Mouse (Mus musculus) cerebellum, postnatal 14 days (tissue): ENCODE measurements at regions not wholly inside any gene's neighbourhood (a gene's known extent, or its start where the extent isn't known, plus 50 kb on each side); places are given as distances from the start of the nearest gene placed in this dataset.

Experiments
- DNase-seq, 2 experiments: peaks; one replicate each; pipeline ENCODE4 v3.0.0; 2021; ENCODE audit warnings: mixed read lengths in 2 of 2

DNA sequence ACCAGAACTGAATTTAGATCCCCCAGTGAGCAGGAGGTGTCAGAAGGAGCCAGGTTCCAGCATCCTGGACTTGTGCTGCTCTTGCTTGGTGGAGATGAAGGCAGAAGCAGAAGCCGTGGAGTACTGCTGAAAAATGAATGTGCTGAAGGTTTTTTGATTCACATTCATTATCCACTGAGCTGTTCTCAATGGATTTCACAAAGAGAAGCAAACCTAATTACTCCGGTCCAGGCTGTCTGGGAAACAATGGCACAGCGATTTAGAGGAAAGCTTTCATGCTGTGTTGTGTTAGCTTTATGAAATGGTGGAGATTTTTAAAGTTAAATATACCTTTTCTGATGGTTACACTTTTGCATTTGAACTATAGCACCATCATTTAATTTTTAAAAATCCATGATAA lies 535.3 kb upstream of the Adgrl3 start:
- DNase-seq = peak in 1 of 2 experiments; percentile 1

GRCm38 (mm10) chr5:80488332-80488731 lies 531.6 kb upstream of the Adgrl3 start:
- no peak for DNase-seq

- DNase-seq = peak; percentile 83 to 88
Observed at GRCm38 (mm10) chr5:80508672-80509071, 511.3 kb upstream of the Adgrl3 start.

DNA sequence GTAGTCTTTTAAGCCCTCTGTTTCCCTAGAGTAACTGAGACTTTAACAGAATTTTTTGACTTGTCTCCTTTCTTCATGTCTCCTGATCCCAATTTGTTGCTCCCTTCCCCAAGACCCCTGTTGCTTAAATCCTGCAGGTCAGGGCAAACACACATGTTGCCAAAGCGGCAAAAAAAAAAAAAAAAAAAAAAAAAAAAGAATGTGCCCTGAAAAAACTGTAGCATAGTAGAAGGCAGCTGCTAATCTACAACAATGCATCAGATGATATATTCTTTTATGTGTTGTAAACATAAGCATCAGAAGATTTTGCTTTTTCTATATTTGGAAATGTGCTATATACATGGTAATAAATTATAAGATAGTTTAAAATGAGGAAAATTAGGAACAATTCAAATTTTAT lies 479.9 kb upstream of the Adgrl3 start:
- no peak for DNase-seq

DNA sequence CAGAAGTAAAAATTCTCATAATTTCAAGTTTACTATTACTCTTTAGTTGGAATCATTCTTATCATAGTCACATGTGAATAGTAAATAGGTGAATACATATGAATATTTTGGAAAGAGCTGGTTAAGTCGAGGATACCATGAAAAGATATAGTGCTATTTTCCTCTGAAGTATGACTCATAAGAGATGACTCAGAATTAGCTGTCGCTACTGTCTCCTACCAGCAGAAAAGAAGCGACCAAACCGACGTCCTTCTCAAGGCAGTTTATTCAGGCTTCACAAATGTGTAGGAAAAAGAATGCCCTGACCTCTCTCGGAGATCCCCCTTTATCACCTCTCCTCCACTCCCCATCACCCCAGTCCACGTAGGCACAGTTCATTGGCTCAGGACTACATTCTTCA lies 468.3 kb upstream of the Adgrl3 start:
- DNase-seq = no peak

DNA sequence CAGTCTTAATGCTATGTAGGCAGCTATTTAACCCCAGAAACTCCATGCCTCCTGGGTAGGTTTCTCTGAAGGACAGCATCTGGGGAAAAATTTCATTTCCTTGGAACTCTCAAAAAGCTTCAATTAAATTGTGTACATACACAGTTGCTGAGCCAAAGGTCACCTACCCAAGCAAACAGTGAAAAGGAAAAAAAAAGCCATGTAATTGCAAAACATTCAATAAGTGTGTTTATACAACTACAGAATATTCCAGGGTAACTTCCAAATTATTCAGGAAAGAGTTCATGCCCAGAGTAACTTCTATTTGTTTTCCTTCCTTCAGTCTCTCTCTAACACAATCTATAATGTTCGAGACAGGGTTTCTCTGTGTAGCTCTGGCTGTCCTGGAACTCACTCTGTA lies 441.2 kb upstream of the Adgrl3 start:
- no peak for DNase-seq

DNA sequence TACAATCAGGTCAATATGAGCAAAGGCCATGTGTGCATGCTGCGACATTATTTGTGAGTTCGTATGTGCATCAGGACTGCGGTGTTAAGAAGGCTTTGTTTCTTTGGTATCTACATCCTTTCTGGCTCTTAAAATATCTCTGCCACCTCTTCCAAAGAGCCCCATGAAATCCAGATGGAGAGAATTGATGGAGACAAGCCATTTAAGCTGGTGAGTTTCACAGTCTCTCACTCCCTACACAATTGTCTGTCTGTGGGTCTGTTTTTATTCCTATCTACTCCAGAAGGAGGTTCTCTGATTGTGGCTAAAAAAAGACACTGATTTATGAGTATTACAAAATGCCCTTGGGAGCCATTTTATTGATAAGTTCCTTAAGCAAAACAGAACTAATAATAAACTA lies 408.4 kb upstream of the Adgrl3 start:
- DNase-seq = no peak

GRCm38 (mm10) chr5:80627225-80627624 lies 392.7 kb upstream of the Adgrl3 start:
- peak; percentile 5 to 6 for DNase-seq

DNA sequence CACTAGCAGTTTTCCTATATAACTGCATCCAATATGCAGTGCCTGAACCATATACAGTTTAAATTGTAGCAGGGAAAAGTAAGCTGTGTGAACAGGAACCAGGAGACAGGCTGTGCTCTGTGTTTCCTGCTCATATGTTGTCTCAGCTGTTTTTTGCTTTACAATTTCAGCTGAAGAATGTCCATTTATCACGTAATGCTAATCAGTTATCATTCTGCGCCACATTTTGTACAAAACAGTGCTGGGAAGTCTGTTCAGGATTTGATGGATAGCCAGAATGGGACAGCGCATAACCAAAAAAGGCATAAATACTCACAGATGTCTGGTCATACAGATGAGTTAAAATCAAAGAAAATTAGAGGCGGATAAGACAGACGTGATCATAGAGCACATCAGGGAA lies 360.9 kb upstream of the Adgrl3 start:
- DNase-seq = no peak

GRCm38 (mm10) chr5:80659530-80659929 lies 360.4 kb upstream of the Adgrl3 start:
- no peak for DNase-seq

GRCm38 (mm10) chr5:80670258-80670947 lies 349.5 kb upstream of the Adgrl3 start:
- no peak for DNase-seq

GRCm38 (mm10) chr5:80683431-80683830 lies 336.5 kb upstream of the Adgrl3 start:
- DNase-seq = no peak

DNA sequence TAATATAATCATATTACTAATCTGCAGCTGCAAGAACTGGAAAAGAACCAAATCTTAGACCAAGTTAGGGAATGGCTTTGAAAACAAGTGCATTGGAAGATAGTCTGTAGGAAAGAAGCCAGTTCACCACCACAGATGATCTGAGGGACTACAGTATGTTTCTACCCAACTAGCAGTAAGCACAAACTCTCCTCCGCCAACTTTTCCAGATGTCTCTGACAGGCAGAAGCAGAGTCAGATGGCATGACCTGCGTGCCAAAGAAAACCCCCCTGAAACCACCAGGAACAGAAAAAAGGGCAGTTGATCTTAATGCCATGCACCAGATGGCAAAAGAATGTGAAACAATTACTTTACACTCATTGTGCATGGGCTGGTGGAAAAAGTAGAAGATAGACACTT lies 319.1 kb upstream of the Adgrl3 start:
- peak; percentile 3 to 4 for DNase-seq

GRCm38 (mm10) chr5:80704732-80705131 lies 315.2 kb upstream of the Adgrl3 start:
- no peak for DNase-seq

GRCm38 (mm10) chr5:80706645-80707056 lies 313.3 kb upstream of the Adgrl3 start:
- no peak for DNase-seq
